Mouse (Mus musculus): ENCODE results near the gene Ttc8. TPM values are rescaled to one million over a fixed set of nuclear protein-coding genes. Genes with fewer than 3 reads are reported as not detected.
"Not testable (repeated sequence)": the region's sequence is repeated elsewhere in the genome, so short reads cannot be mapped to it uniquely, and the experiment has no call there.

Ttc8 gene
- polyA plus RNA-seq, 1 experiment from 2014 or later = 32.8 TPM

DNA sequence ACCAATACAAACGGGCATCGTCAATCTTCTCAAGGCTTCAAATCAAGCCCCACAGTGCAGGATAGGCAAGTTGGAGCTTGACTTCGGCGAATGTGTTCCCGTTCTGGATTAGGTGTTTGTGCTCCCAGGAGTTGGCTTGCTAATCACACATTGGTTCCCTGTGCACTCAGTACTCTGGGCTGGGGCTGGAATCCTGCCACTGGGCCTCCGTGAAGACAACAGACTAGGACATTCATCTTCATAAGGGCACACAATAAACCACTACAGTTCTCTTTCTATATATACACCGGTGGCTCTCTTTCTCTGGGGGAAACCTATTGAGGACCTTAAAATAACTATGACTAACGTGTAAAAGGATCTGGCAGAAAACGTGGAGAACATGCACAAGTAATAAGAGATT lies 10.3 kb upstream of the Ttc8 start:
- Histone ChIP-seq H3K9ac (no peak overlapping the region), H3K4me2 (replicated peaks) (no peak overlapping the region), H3K4me1 (no peaks in the 10 kb centered on the region), H3K27ac (replicated peaks) (no peak overlapping the region), H3K9me3 (replicated peaks) (no peaks in the 10 kb centered on the region), H3K4me3 (replicated peaks) (no peak overlapping the region), H3K27me3 (no peaks in the 10 kb centered on the region), H3K36me3 (no peaks in the 10 kb centered on the region)
- WGBS = 60% methylated on average over 9 of the region's 9 CpGs
- ATAC-seq (ENCODE audit: insufficient number of reproducible peaks, low FRiP score, low TSS enrichment, low read depth) = no peak

- Histone ChIP-seq H3K36me3 (no peaks in the 10 kb centered on the region), H3K9ac (no peak overlapping the region), H3K9me3 (replicated peaks) (no peaks in the 10 kb centered on the region; the same call in 1 of the 2 replicates), H3K27me3 (no peaks in the 10 kb centered on the region), H3K4me2 (replicated peaks) (no peak overlapping the region), H3K27ac (replicated peaks) (no peak overlapping the region), H3K4me3 (replicated peaks) (no peak overlapping the region), H3K4me1 (no peaks in the 10 kb centered on the region)
- 87% methylated on average over 4 of the region's 4 CpGs for WGBS
- ATAC-seq (ENCODE audit: insufficient number of reproducible peaks, low FRiP score, low TSS enrichment, low read depth) = no peak
These were observed 10.8 kb downstream of the Ttc8 start for GRCm38 (mm10) chr12:98931174-98931573.

- Histone ChIP-seq H3K27me3 (no peaks in the 10 kb centered on the region), H3K4me3 (replicated peaks) (no peak overlapping the region), H3K4me2 (replicated peaks) (no peak overlapping the region), H3K27ac (replicated peaks) (no peak overlapping the region), H3K9ac (no peak overlapping the region), H3K4me1 (no peaks in the 10 kb centered on the region), H3K9me3 (replicated peaks) (no peaks in the 10 kb centered on the region; the same call in 1 of the 2 replicates), H3K36me3 (no peaks in the 10 kb centered on the region)
- WGBS = 67% methylated on average over 4 of the region's 4 CpGs
- no peak for ATAC-seq (ENCODE audit: insufficient number of reproducible peaks, low FRiP score, low TSS enrichment, low read depth)
These were observed 12.1 kb downstream of the Ttc8 start for GRCm38 (mm10) chr12:98932441-98932840.

GRCm38 (mm10) chr12:98932856-98933255 lies 12.5 kb downstream of the Ttc8 start:
- Histone ChIP-seq H3K36me3 (no peaks in the 10 kb centered on the region), H3K27me3 (no peaks in the 10 kb centered on the region), H3K4me1 (no peaks in the 10 kb centered on the region), H3K27ac (replicated peaks) (no peak overlapping the region), H3K4me3 (replicated peaks) (no peak overlapping the region), H3K4me2 (replicated peaks) (no peak overlapping the region), H3K9me3 (replicated peaks) (no peaks in the 10 kb centered on the region; the same call in 1 of the 2 replicates), H3K9ac (no peak overlapping the region)
- no peak for ATAC-seq (ENCODE audit: insufficient number of reproducible peaks, low FRiP score, low TSS enrichment, low read depth)
- WGBS = 72% methylated on average over 1 of the region's 1 CpGs

- not testable (repeated sequence) for H3K9ac ChIP-seq; H3K36me3 ChIP-seq; ATAC-seq (ENCODE audit: insufficient number of reproducible peaks, low FRiP score, low TSS enrichment, low read depth); H3K4me1 ChIP-seq; H3K27me3 ChIP-seq; H3K27ac ChIP-seq (replicated peaks); H3K4me2 ChIP-seq (replicated peaks); H3K4me3 ChIP-seq (replicated peaks); H3K9me3 ChIP-seq (replicated peaks)
- 57% methylated on average over 5 of the region's 5 CpGs for WGBS
These were observed 30.9 kb downstream of the Ttc8 start for GRCm38 (mm10) chr12:98951295-98951694.

- H3K27ac ChIP-seq (replicated peaks) = no peak overlapping the region
- no peak overlapping the region for H3K4me3 ChIP-seq (replicated peaks)
- ATAC-seq (ENCODE audit: insufficient number of reproducible peaks, low FRiP score, low TSS enrichment, low read depth) = no peak
- H3K9ac ChIP-seq = no peak overlapping the region
- no peaks in the 10 kb centered on the region for H3K27me3 ChIP-seq
- H3K36me3 ChIP-seq = no peaks in the 10 kb centered on the region
- 59% methylated on average over 2 of the region's 2 CpGs for WGBS
- H3K9me3 ChIP-seq (replicated peaks) = no peaks in the 10 kb centered on the region
- no peak overlapping the region for H3K4me2 ChIP-seq (replicated peaks)
- no peaks in the 10 kb centered on the region; the same call in 1 of the 2 replicates for H3K4me1 ChIP-seq
These were observed 36.6 kb downstream of the Ttc8 start for GRCm38 (mm10) chr12:98956951-98957350.

- no peak overlapping the region for H3K9ac ChIP-seq
- H3K27ac ChIP-seq (replicated peaks) = no peak overlapping the region
- H3K27me3 ChIP-seq = no peaks in the 10 kb centered on the region
- no peaks in the 10 kb centered on the region for H3K36me3 ChIP-seq
- no peak overlapping the region for H3K4me3 ChIP-seq (replicated peaks)
- WGBS = 75% methylated on average over 11 of the region's 11 CpGs
- no peak overlapping the region for H3K4me2 ChIP-seq (replicated peaks)
- ATAC-seq (ENCODE audit: insufficient number of reproducible peaks, low FRiP score, low TSS enrichment, low read depth) = no peak
- H3K4me1 ChIP-seq = no peaks in the 10 kb centered on the region; the same call in 1 of the 2 replicates
- H3K9me3 ChIP-seq (replicated peaks) = no peaks in the 10 kb centered on the region
These were observed 37.1 kb downstream of the Ttc8 start for GRCm38 (mm10) chr12:98957455-98957854.

DNA sequence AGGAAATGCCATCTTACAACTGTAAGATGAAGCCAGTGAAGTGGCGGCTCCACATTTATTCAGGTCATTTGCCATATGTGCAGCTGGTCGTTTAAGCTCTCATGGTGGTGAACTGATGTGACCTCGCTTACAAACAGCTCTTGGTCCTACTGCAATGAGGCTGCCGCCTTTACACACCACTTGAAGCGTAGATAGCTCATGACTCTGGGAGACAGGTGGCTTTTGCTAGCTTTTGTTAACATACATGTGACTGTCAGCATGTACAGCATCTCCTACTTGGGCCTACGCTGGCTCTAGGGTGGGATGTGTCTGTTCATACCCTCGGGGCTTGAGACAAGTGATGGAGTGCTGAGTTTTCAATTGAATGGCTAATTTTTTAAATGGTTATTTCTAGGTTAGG lies 40.6 kb downstream of the Ttc8 start:
- Histone ChIP-seq H3K9me3 (replicated peaks) (no peaks in the 10 kb centered on the region), H3K36me3 (no peaks in the 10 kb centered on the region), H3K4me2 (replicated peaks) (no peak overlapping the region), H3K9ac (no peak overlapping the region), H3K27me3 (no peaks in the 10 kb centered on the region), H3K4me1 (no peaks in the 10 kb centered on the region; the same call in 1 of the 2 replicates), H3K4me3 (replicated peaks) (no peak overlapping the region), H3K27ac (replicated peaks) (no peak overlapping the region)
- no peak for ATAC-seq (ENCODE audit: insufficient number of reproducible peaks, low FRiP score, low TSS enrichment, low read depth)
- WGBS = 59% methylated on average over 7 of the region's 7 CpGs

GRCm38 (mm10) chr12:98961415-98961814 lies 41.0 kb downstream of the Ttc8 start:
- Histone ChIP-seq H3K36me3 (no peaks in the 10 kb centered on the region), H3K4me3 (replicated peaks) (no peak overlapping the region), H3K9ac (no peak overlapping the region), H3K27me3 (no peaks in the 10 kb centered on the region), H3K4me2 (replicated peaks) (no peak overlapping the region), H3K4me1 (no peaks in the 10 kb centered on the region; the same call in 1 of the 2 replicates), H3K9me3 (replicated peaks) (no peaks in the 10 kb centered on the region), H3K27ac (replicated peaks) (no peak overlapping the region)
- 66% methylated on average over 4 of the region's 4 CpGs for WGBS
- ATAC-seq (ENCODE audit: insufficient number of reproducible peaks, low FRiP score, low TSS enrichment, low read depth) = no peak

DNA sequence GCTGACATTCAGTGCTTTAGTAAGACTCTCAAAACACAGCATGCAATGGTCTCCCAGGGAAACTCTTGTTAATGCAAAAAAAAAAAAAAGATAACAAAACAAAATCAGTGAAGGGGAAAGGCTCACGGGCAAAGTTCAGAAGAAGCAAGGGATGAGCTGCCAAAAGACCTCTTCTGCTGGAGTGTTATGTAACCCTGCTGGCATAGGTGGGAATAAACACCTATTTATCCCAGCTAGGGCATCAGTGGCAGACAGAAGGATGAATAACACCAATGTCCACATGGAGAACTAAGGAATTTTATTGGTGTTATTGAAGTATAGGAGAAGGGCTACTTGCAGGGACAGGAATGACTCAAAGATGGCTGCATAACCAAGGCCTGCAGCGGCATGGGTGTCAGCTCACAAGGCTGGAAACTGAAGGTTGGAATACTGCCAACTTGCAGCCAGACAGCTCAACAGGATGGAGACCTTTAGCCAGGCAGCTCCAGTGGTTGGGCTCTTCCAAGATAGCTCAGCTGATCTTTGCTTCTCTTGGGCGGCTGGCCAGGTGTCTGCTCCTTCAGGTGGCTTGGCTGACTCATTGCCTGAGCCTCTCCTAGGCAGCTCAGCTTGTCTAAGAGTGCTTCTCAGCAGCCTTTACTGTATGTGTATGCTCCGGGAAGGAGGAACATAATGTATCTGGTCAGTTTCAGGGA lies 45.2 kb downstream of the Ttc8 start:
- H3K4me3 ChIP-seq (replicated peaks) = no peak overlapping the region
- no peak overlapping the region for H3K9ac ChIP-seq
- no peak overlapping the region for H3K4me2 ChIP-seq (replicated peaks)
- ATAC-seq (ENCODE audit: insufficient number of reproducible peaks, low FRiP score, low TSS enrichment, low read depth) = no peak
- H3K9me3 ChIP-seq (replicated peaks) = no peaks in the 10 kb centered on the region
- H3K36me3 ChIP-seq = no peaks in the 10 kb centered on the region
- H3K27me3 ChIP-seq = no peaks in the 10 kb centered on the region
- H3K4me1 ChIP-seq = no peaks in the 10 kb centered on the region; the same call in 1 of the 2 replicates
- 83% methylated on average over 4 of the region's 4 CpGs for WGBS
- no peak overlapping the region for H3K27ac ChIP-seq (replicated peaks)

DNA sequence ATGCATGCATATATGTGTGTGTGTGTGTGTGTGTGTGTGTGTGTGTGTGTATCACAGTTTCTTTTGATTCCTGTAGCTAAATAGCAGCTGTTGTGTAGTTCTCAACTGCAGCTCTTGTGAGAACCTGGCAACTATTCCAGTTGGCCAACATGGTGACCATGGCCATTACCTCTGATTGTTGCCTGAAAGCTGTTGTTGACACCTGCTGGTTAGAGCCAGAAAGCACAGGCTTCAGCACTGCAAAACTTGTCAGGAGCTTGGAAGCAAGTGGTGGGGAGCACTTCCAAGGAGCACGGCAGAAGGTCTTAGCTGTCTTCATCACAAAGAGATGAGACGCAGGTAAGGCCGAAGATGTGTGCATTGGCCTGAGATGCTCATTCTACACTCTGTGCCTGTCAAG lies 51.9 kb downstream of the Ttc8 start:
- ATAC-seq (ENCODE audit: insufficient number of reproducible peaks, low FRiP score, low TSS enrichment, low read depth) = no peak
- peaks cover 10% of the 10 kb centered on the region; the same call in 1 of the 2 replicates for H3K36me3 ChIP-seq
- H3K27me3 ChIP-seq = no peaks in the 10 kb centered on the region
- no peak overlapping the region for H3K27ac ChIP-seq (replicated peaks)
- no peaks in the 10 kb centered on the region for H3K9me3 ChIP-seq (replicated peaks)
- 99% methylated on average over 3 of the region's 3 CpGs for WGBS
- H3K4me1 ChIP-seq = no peaks in the 10 kb centered on the region
- no peak overlapping the region for H3K4me3 ChIP-seq (replicated peaks)
- no peak overlapping the region for H3K9ac ChIP-seq
- H3K4me2 ChIP-seq (replicated peaks) = no peak overlapping the region

DNA sequence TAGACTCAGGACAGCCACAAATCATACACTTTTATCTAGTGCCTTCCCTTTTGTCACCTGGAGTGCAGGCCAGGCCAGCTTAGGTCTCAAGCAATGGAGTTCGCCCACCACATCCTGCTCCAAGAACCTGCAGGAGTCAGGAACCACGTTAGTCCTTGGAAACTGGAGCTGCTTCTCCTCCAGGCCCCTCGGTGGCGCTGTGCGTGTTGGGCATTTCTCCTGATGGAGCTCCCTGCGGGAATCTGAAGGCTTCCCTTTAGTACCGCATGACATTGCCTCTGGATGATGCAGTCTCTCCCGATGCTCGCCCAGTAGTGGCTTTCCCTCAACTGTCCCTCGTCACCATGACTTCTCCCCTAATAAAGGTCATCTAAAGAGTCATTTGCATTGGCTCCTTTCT lies 53.1 kb downstream of the Ttc8 start:
- Histone ChIP-seq H3K9me3 (replicated peaks) (no peaks in the 10 kb centered on the region), H3K27me3 (no peaks in the 10 kb centered on the region), H3K4me3 (replicated peaks) (no peak overlapping the region), H3K27ac (replicated peaks) (no peak overlapping the region), H3K4me2 (replicated peaks) (no peak overlapping the region), H3K36me3 (peaks cover 18% of the 10 kb centered on the region; the same call in 1 of the 2 replicates), H3K9ac (no peak overlapping the region), H3K4me1 (no peaks in the 10 kb centered on the region)
- no peak for ATAC-seq (ENCODE audit: insufficient number of reproducible peaks, low FRiP score, low TSS enrichment, low read depth)
- 84% methylated on average over 10 of the region's 10 CpGs for WGBS

Data from embryonic facial prominence, embryonic 15.5 days (tissue).